30 mouse cellular contexts compared by ENCODE assay signal in genomic region chr2:78267527-78268375, GRCm38 (mm10).
DNase-seq lines count a peak whose midpoint lies in the region; ATAC-seq and TF ChIP-seq lines count a peak whose summit lies in the region.
"Had no signal": no experiment of that assay in that cellular context is flagged by ENCODE, and none has a peak within 500 bp of the region (broad histone marks: within the 10 kb centered on the region; RNA-seq: fewer than 3 reads in every experiment).

No protein-coding gene starts in this region.

- no peak overlapping the region for H3K27ac ChIP-seq in forebrain, postnatal 0 days (ENCODE audit: low read depth, low read length)
- no peak overlapping the region for H3K27ac ChIP-seq in forebrain, embryonic 11.5 days (ENCODE audit: low read depth, low read length)
- H3K27ac ChIP-seq in hindbrain, embryonic 16.5 days (ENCODE audit: low read depth, low read length), result no peak overlapping the region
- H3K27ac ChIP-seq in hindbrain, embryonic 13.5 days, result no peak overlapping the region
- no peak overlapping the region for H3K27ac ChIP-seq in kidney, postnatal 0 days
- H3K27ac ChIP-seq: embryonic facial prominence, embryonic 12.5 days; forebrain, embryonic 10.5 days; gastrocnemius, adult 2 months; heart, adult 2 months; heart, embryonic 13.5 days; intestine, embryonic 15.5 days; limb, embryonic 12.5 days; liver, embryonic 15.5 days; midbrain, embryonic 12.5 days; neural tube, embryonic 13.5 days; stomach, postnatal 0 days had no signal

- H3K36me3 ChIP-seq in forebrain, postnatal 0 days (ENCODE audit: insufficient read depth), result no peaks in the 10 kb centered on the region
- no peaks in the 10 kb centered on the region for H3K36me3 ChIP-seq in forebrain, embryonic 11.5 days (ENCODE audit: control insufficient read depth, insufficient read depth, low read length)
- no peaks in the 10 kb centered on the region for H3K36me3 ChIP-seq in hindbrain, embryonic 16.5 days (ENCODE audit: control insufficient read depth, insufficient read depth, low read length)
- H3K36me3 ChIP-seq in hindbrain, embryonic 13.5 days, result no peaks in the 10 kb centered on the region
- no peaks in the 10 kb centered on the region for H3K36me3 ChIP-seq in kidney, postnatal 0 days (ENCODE audit: insufficient read depth, low read length)
- H3K36me3 ChIP-seq: embryonic facial prominence, embryonic 12.5 days; forebrain, embryonic 10.5 days; heart, embryonic 13.5 days; intestine, embryonic 15.5 days; limb, embryonic 12.5 days; liver, embryonic 15.5 days; midbrain, embryonic 12.5 days; neural tube, embryonic 13.5 days had no signal

- no peak overlapping the region for H3K9ac ChIP-seq in forebrain, postnatal 0 days
- no peak overlapping the region for H3K9ac ChIP-seq in forebrain, embryonic 11.5 days (ENCODE audit: low read length)
- H3K9ac ChIP-seq in hindbrain, embryonic 16.5 days (ENCODE audit: low read depth, low read length), result no peak overlapping the region
- no peak overlapping the region for H3K9ac ChIP-seq in hindbrain, embryonic 13.5 days
- no peak overlapping the region for H3K9ac ChIP-seq in kidney, postnatal 0 days (ENCODE audit: low read depth, low read length)
- H3K9ac ChIP-seq: embryonic facial prominence, embryonic 12.5 days; heart, embryonic 13.5 days; intestine, embryonic 15.5 days; limb, embryonic 12.5 days; liver, embryonic 15.5 days; midbrain, embryonic 12.5 days; neural tube, embryonic 13.5 days had no signal

- H3K4me2 ChIP-seq in forebrain, postnatal 0 days (ENCODE audit: low read depth), result no peak overlapping the region
- H3K4me2 ChIP-seq in forebrain, embryonic 11.5 days (ENCODE audit: low read depth, low read length, severe bottlenecking), result no peak overlapping the region
- H3K4me2 ChIP-seq in hindbrain, embryonic 16.5 days (ENCODE audit: low read length), result no peak overlapping the region
- H3K4me2 ChIP-seq in hindbrain, embryonic 13.5 days, result no peak overlapping the region
- H3K4me2 ChIP-seq in kidney, postnatal 0 days (ENCODE audit: low read length), result no peak overlapping the region
- H3K4me2 ChIP-seq: embryonic facial prominence, embryonic 12.5 days; heart, embryonic 13.5 days; intestine, embryonic 15.5 days; limb, embryonic 12.5 days; liver, embryonic 15.5 days; midbrain, embryonic 12.5 days; neural tube, embryonic 13.5 days had no signal

- TF ChIP-seq POLR2A in brain, embryonic 14.5 days (IDR thresholded peaks at IDR 0.05; ENCODE audit: borderline replicate concordance, extremely low read depth, insufficient read depth, insufficient read length, poor library complexity, severe bottlenecking), result no peak

- H3K4me1 ChIP-seq in forebrain, postnatal 0 days (ENCODE audit: insufficient read depth), result no peaks in the 10 kb centered on the region
- H3K4me1 ChIP-seq in forebrain, embryonic 11.5 days (replicated peaks; ENCODE audit: control insufficient read depth, insufficient read depth, low read length), result no peaks in the 10 kb centered on the region
- no peaks in the 10 kb centered on the region for H3K4me1 ChIP-seq in hindbrain, embryonic 16.5 days (ENCODE audit: control insufficient read depth, insufficient read depth, low read depth, low read length)
- H3K4me1 ChIP-seq in hindbrain, embryonic 13.5 days (replicated peaks), result no peaks in the 10 kb centered on the region
- H3K4me1 ChIP-seq in kidney, postnatal 0 days (replicated peaks; ENCODE audit: insufficient read depth, low read length), result no peaks in the 10 kb centered on the region
- H3K4me1 ChIP-seq: embryonic facial prominence, embryonic 12.5 days; forebrain, embryonic 10.5 days; heart, embryonic 13.5 days; intestine, embryonic 15.5 days; limb, embryonic 12.5 days; liver, embryonic 15.5 days; midbrain, embryonic 12.5 days; neural tube, embryonic 13.5 days had no signal

- DNase-seq in forebrain, postnatal 0 days, result peak; percentile 22
- DNase-seq in forebrain, embryonic 11.5 days (ENCODE audit: low spot score), result no peak
- peak; percentile 57 for DNase-seq in kidney, postnatal 0 days (ENCODE audit: low spot score)
- DNase-seq in kidney, adult 11 months, result no peak
- peak; percentile 61 for DNase-seq in brain, embryonic 14.5 days (ENCODE audit: low read depth)
- DNase-seq: adrenal gland, postnatal 25 days; cerebellum, adult 2 months; cerebellum, postnatal 25 days; gastrocnemius, adult 2 months; gastrocnemius, postnatal 36 days; heart, adult 2 months; heart, postnatal 10 days; kidney, postnatal 10 days; layer of hippocampus, adult 9-11 months; lung, postnatal 36 days; right cerebral cortex, postnatal 4 days; thymus, adult 18-20 months; thymus, postnatal 36 days had no signal

- WGBS in forebrain, postnatal 0 days, result 56% methylated on average over 2 of the region's 2 CpGs
- WGBS in forebrain, embryonic 11.5 days, result 88% methylated on average over 2 of the region's 2 CpGs
- WGBS in hindbrain, embryonic 16.5 days, result 69% methylated on average over 2 of the region's 2 CpGs
- 85% methylated on average over 2 of the region's 2 CpGs for WGBS in hindbrain, embryonic 13.5 days
- 66% methylated on average over 2 of the region's 2 CpGs for WGBS in kidney, postnatal 0 days

- H3K9me3 ChIP-seq in forebrain, postnatal 0 days (ENCODE audit: low read length), result no peaks in the 10 kb centered on the region
- no peaks in the 10 kb centered on the region for H3K9me3 ChIP-seq in forebrain, embryonic 11.5 days (ENCODE audit: control insufficient read depth, low read length)
- no peaks in the 10 kb centered on the region for H3K9me3 ChIP-seq in hindbrain, embryonic 16.5 days (ENCODE audit: control insufficient read depth, low read length)
- no peaks in the 10 kb centered on the region for H3K9me3 ChIP-seq in hindbrain, embryonic 13.5 days
- H3K9me3 ChIP-seq in kidney, postnatal 0 days (replicated peaks; ENCODE audit: low read length), result no peaks in the 10 kb centered on the region
- H3K9me3 ChIP-seq: embryonic facial prominence, embryonic 12.5 days; forebrain, embryonic 10.5 days; heart, embryonic 13.5 days; intestine, embryonic 15.5 days; liver, embryonic 15.5 days; midbrain, embryonic 12.5 days; neural tube, embryonic 13.5 days had no signal

- no peak overlapping the region for H3K4me3 ChIP-seq in forebrain, postnatal 0 days (ENCODE audit: low read depth, low read length)
- no peak overlapping the region for H3K4me3 ChIP-seq in forebrain, embryonic 11.5 days (ENCODE audit: low read depth, low read length)
- no peak overlapping the region for H3K4me3 ChIP-seq in hindbrain, embryonic 16.5 days (ENCODE audit: low read length)
- no peak overlapping the region for H3K4me3 ChIP-seq in hindbrain, embryonic 13.5 days
- no peak overlapping the region for H3K4me3 ChIP-seq in kidney, postnatal 0 days (replicated peaks; ENCODE audit: low read depth, low read length)
- H3K4me3 ChIP-seq: embryonic facial prominence, embryonic 12.5 days; forebrain, embryonic 10.5 days; gastrocnemius, adult 2 months; heart, adult 2 months; heart, embryonic 13.5 days; intestine, embryonic 15.5 days; limb, embryonic 12.5 days; liver, embryonic 15.5 days; midbrain, embryonic 12.5 days; neural tube, embryonic 13.5 days had no signal

- H3K27me3 ChIP-seq in forebrain, postnatal 0 days (ENCODE audit: insufficient read depth, low read length), result no peaks in the 10 kb centered on the region
- no peaks in the 10 kb centered on the region for H3K27me3 ChIP-seq in forebrain, embryonic 11.5 days (ENCODE audit: control insufficient read depth, insufficient read depth, low read length)
- H3K27me3 ChIP-seq in hindbrain, embryonic 16.5 days (replicated peaks; ENCODE audit: control insufficient read depth, insufficient read depth, low read length), result no peaks in the 10 kb centered on the region
- no peaks in the 10 kb centered on the region for H3K27me3 ChIP-seq in hindbrain, embryonic 13.5 days
- no peaks in the 10 kb centered on the region for H3K27me3 ChIP-seq in kidney, postnatal 0 days (ENCODE audit: insufficient read depth, low read length)
- H3K27me3 ChIP-seq: embryonic facial prominence, embryonic 12.5 days; heart, embryonic 13.5 days; intestine, embryonic 15.5 days; limb, embryonic 12.5 days; liver, embryonic 15.5 days; midbrain, embryonic 12.5 days; neural tube, embryonic 13.5 days had no signal

- no peak for TF ChIP-seq CTCF in forebrain, postnatal 0 days (IDR thresholded peaks at IDR 0.05; ENCODE audit: low read depth)
- no peak for TF ChIP-seq CTCF in kidney, postnatal 0 days (IDR thresholded peaks at IDR 0.05; ENCODE audit: low read depth)
- no peak for TF ChIP-seq CTCF in brain, embryonic 14.5 days (IDR thresholded peaks at IDR 0.05; ENCODE audit: borderline replicate concordance, extremely low read depth, insufficient read depth, insufficient read length)

- no peak for ATAC-seq in forebrain, postnatal 0 days
- no peak for ATAC-seq in forebrain, embryonic 11.5 days (replicated peaks; ENCODE audit: low FRiP score)
- peak; percentile 72 for ATAC-seq in hindbrain, embryonic 16.5 days
- ATAC-seq in hindbrain, embryonic 13.5 days (ENCODE audit: low FRiP score), result no peak
- ATAC-seq in kidney, postnatal 0 days (replicated peaks; ENCODE audit: low FRiP score, low read depth), result no peak
- ATAC-seq: CD4-positive, CD25-positive, alpha-beta regulatory T cell, adult 4 months; intestine, embryonic 15.5 days had no signal

Comparison
In these comparisons a context has a peak if more than half of its experiments do, and no peak if none do; other contexts are left out.
1. DNase-seq: peak in forebrain, postnatal 0 days (single experiment), kidney, postnatal 0 days (single experiment) and brain, embryonic 14.5 days (single experiment); none in forebrain, embryonic 11.5 days (single experiment) and kidney, adult 11 months (single experiment).